Mouse (Mus musculus): ENCODE measurements around the gene Rtp2. TPM values are rescaled to one million over a fixed set of nuclear protein-coding genes. Genes with fewer than 3 reads are reported as not detected.

The Rtp2 gene
- polyA plus RNA-seq, 1 experiment from 2014 or later = not detected

DNA sequence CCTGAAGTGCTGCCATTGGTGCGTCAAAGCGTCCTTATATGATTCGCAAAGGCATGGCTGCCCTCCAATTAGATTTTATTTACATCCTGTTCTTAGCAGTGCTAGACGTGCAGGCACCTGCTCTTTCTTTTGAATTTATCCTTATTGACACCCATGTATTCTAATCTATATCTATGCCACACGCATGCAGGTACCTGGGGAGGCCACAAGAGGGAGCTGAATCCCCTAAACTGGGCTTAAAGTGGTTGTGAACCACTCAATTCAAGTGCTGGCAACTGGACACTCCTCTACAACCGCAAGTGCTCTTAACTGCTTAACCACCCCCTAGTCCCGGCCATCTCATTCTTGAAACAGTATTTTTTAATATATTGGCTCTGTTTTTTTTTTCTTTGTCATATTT, 35.1 kb upstream of the Rtp2 start:
- no peaks in the 10 kb centered on the region for H3K27me3 ChIP-seq (replicated peaks)
- peaks cover 4% of the 10 kb centered on the region; the same call in 1 of the 2 replicates for H3K36me3 ChIP-seq
- no peak overlapping the region for H3K4me2 ChIP-seq (replicated peaks)
- H3K9ac ChIP-seq = no peak overlapping the region
- no peak for ATAC-seq
- peaks cover 5% of the 10 kb centered on the region for H3K4me1 ChIP-seq (replicated peaks)
- H3K27ac ChIP-seq = no peak overlapping the region
- H3K4me3 ChIP-seq (replicated peaks) = no peak overlapping the region
- WGBS = 88% methylated on average over 7 of the region's 7 CpGs
- H3K9me3 ChIP-seq = no peaks in the 10 kb centered on the region

GRCm38 (mm10) chr16:23966066-23966465, 33.9 kb upstream of the Rtp2 start:
- Histone ChIP-seq H3K4me2 (replicated peaks) (no peak overlapping the region), H3K27ac (no peak overlapping the region), H3K27me3 (replicated peaks) (no peaks in the 10 kb centered on the region), H3K9ac (no peak overlapping the region), H3K36me3 (peaks cover 4% of the 10 kb centered on the region; the same call in 1 of the 2 replicates), H3K4me1 (replicated peaks) (no peaks in the 10 kb centered on the region; the same call in 1 of the 2 replicates), H3K9me3 (no peaks in the 10 kb centered on the region), H3K4me3 (replicated peaks) (no peak overlapping the region)
- WGBS = 89% methylated on average over 14 of the region's 14 CpGs
- no peak for ATAC-seq

GRCm38 (mm10) chr16:23964706-23965367, 32.6 kb upstream of the Rtp2 start:
- Histone ChIP-seq H3K27me3 (replicated peaks) (no peaks in the 10 kb centered on the region), H3K9me3 (no peaks in the 10 kb centered on the region), H3K36me3 (peaks cover 4% of the 10 kb centered on the region; the same call in 1 of the 2 replicates), H3K9ac (no peak overlapping the region), H3K4me3 (replicated peaks) (no peak overlapping the region), H3K27ac (no peak overlapping the region), H3K4me1 (replicated peaks) (no peaks in the 10 kb centered on the region; the same call in 1 of the 2 replicates), H3K4me2 (replicated peaks) (no peak overlapping the region)
- 85% methylated on average over 14 of the region's 14 CpGs for WGBS
- no peak for ATAC-seq

DNA sequence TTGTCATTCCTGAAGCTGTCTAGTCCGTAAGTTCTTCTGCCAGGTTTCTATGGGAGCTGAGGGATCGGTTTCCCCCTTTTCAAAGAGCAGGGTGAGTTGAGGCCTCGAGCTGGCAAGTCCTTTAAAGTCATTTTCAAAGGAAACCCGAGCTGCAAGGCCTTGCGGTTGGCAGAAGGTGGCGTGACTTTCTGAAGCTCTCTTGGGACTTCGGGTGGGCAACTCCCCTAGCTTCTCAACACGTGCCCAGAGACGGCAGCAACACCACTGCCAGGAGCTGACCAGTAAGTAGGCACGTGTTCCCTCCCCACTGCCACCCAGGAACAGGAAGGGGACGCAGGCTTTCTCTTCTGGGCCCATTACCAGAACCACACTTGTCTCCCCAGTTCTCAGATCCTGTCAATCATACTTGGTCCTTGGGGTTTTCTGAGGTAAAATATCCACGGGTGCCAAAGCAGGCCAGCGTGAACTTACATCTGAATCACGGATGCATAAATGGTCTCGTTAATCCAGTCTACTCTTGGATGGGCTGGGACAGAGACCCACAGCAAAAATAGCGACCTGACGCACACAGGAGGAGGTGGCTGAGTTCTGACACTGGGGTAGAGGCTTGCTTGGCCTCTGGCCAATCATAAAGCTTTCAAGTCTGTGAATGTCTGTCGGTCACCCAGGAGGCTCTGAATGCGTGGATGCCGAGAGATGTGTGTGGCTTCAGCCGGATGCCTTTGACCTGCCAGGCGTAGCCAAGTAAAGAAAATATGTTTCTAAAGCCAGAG, 31.9 kb upstream of the Rtp2 start:
- WGBS = 79% methylated on average over 22 of the region's 22 CpGs
- ATAC-seq = no peak
- Histone ChIP-seq H3K4me1 (replicated peaks) (no peaks in the 10 kb centered on the region), H3K4me3 (replicated peaks) (no peak overlapping the region), H3K9me3 (no peaks in the 10 kb centered on the region), H3K4me2 (replicated peaks) (no peak overlapping the region), H3K9ac (no peak overlapping the region), H3K27ac (no peak overlapping the region), H3K36me3 (peaks cover 4% of the 10 kb centered on the region; the same call in 1 of the 2 replicates), H3K27me3 (replicated peaks) (no peaks in the 10 kb centered on the region)

DNA sequence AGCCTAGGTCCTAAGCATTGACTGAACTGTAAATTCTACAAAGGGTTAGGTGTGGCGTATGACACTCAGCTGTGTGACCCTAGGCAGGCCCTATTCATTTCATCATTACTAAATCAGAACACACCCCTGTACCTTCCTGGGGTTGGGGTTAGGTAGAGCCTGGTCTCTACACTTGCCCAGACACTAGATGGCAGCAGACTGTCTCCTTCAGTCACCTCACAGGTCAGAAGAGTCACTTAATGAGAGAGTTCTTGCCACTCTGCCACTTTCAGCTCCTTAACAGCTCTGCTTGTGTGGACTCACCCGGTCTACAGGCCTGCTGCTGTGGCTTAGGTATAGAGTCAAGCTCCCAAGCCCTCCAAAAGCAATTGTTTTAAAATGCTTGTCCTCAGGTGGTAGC, 30.2 kb upstream of the Rtp2 start:
- 78% methylated on average over 2 of the region's 2 CpGs for WGBS
- Histone ChIP-seq H3K9me3 (no peaks in the 10 kb centered on the region), H3K4me1 (replicated peaks) (no peaks in the 10 kb centered on the region), H3K27ac (no peak overlapping the region), H3K36me3 (no peaks in the 10 kb centered on the region), H3K27me3 (replicated peaks) (no peaks in the 10 kb centered on the region), H3K9ac (no peak overlapping the region), H3K4me2 (replicated peaks) (no peak overlapping the region), H3K4me3 (replicated peaks) (no peak overlapping the region)
- ATAC-seq = 0 out of 2 replicates have a peak, but pooled peaks have one; percentile 23

- H3K27me3 ChIP-seq (replicated peaks) = no peaks in the 10 kb centered on the region
- no peak overlapping the region for H3K4me3 ChIP-seq (replicated peaks)
- no peak overlapping the region for H3K9ac ChIP-seq
- no peaks in the 10 kb centered on the region for H3K4me1 ChIP-seq (replicated peaks)
- H3K27ac ChIP-seq = no peak overlapping the region
- no peaks in the 10 kb centered on the region for H3K9me3 ChIP-seq
- no peaks in the 10 kb centered on the region for H3K36me3 ChIP-seq
- no peak for ATAC-seq
- H3K4me2 ChIP-seq (replicated peaks) = no peak overlapping the region
Measured at GRCm38 (mm10) chr16:23958938-23959337, 26.7 kb upstream of the Rtp2 start.

GRCm38 (mm10) chr16:23953959-23954260, 21.7 kb upstream of the Rtp2 start:
- Histone ChIP-seq H3K9me3 (no peaks in the 10 kb centered on the region), H3K4me1 (replicated peaks) (no peaks in the 10 kb centered on the region), H3K4me2 (replicated peaks) (no peak overlapping the region), H3K36me3 (no peaks in the 10 kb centered on the region), H3K27ac (no peak overlapping the region), H3K27me3 (replicated peaks) (no peaks in the 10 kb centered on the region), H3K9ac (no peak overlapping the region), H3K4me3 (replicated peaks) (no peak overlapping the region)
- WGBS = 9% methylated on average over 1 of the region's 1 CpGs
- ATAC-seq = no peak

GRCm38 (mm10) chr16:23953189-23953958, 21.2 kb upstream of the Rtp2 start:
- no peak overlapping the region for H3K4me3 ChIP-seq (replicated peaks)
- H3K27me3 ChIP-seq (replicated peaks) = no peaks in the 10 kb centered on the region
- H3K4me1 ChIP-seq (replicated peaks) = no peaks in the 10 kb centered on the region
- H3K9me3 ChIP-seq = no peaks in the 10 kb centered on the region
- no peak for ATAC-seq
- WGBS = 50% methylated on average over 11 of the region's 11 CpGs
- no peaks in the 10 kb centered on the region for H3K36me3 ChIP-seq
- no peak overlapping the region for H3K9ac ChIP-seq
- H3K4me2 ChIP-seq (replicated peaks) = no peak overlapping the region
- no peak overlapping the region for H3K27ac ChIP-seq

- Histone ChIP-seq H3K9ac (no peak overlapping the region), H3K4me1 (replicated peaks) (no peaks in the 10 kb centered on the region), H3K4me2 (replicated peaks) (no peak overlapping the region), H3K27me3 (replicated peaks) (no peaks in the 10 kb centered on the region), H3K9me3 (no peaks in the 10 kb centered on the region), H3K36me3 (no peaks in the 10 kb centered on the region), H3K4me3 (replicated peaks) (no peak overlapping the region), H3K27ac (no peak overlapping the region)
- ATAC-seq = no peak
- 81% methylated on average over 4 of the region's 4 CpGs for WGBS
Measured at GRCm38 (mm10) chr16:23952101-23952727, 20.0 kb upstream of the Rtp2 start.

DNA sequence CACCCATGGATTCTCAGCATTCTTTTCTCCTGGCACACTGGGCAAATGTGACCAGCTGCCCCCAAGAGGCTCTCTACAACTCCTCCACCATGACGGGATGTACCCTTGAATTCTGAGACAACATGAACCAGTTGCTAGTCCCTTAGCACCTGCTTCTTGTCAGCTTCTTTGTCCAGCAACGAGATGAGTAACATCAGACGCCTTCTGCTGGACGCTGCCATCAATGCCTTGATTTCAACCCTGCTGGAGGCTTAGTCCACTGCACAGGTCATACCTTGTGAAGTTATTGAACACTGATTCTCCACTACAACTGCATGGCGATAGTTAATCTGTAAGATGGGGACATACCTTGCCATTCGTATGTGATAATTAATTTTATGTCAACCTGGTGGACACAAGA, 15.5 kb upstream of the Rtp2 start:
- ATAC-seq = no peak
- 88% methylated on average over 6 of the region's 6 CpGs for WGBS
- Histone ChIP-seq H3K9ac (no peak overlapping the region), H3K9me3 (no peaks in the 10 kb centered on the region), H3K4me3 (replicated peaks) (no peak overlapping the region), H3K27me3 (replicated peaks) (no peaks in the 10 kb centered on the region), H3K36me3 (no peaks in the 10 kb centered on the region), H3K27ac (no peak overlapping the region), H3K4me1 (replicated peaks) (no peaks in the 10 kb centered on the region), H3K4me2 (replicated peaks) (no peak overlapping the region)

DNA sequence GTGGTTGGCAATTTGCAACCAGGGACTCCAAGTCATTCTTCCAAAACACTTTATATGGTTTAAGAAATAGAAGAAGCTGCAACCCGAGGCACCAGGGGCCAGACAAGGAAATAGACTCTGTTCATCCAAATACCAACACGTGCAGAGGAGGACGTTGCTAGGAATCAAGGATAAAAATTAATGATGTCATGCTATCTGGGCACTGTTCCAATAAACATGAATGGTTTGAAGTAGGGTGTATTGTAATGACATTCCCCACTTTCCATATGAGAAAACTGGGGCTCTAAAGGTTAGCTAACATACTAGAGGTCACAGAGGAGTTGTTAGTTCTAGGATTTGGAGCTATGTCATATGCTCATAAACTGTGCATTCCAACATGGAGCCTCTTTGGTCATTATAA, 12.6 kb upstream of the Rtp2 start:
- Histone ChIP-seq H3K27me3 (replicated peaks) (no peaks in the 10 kb centered on the region), H3K36me3 (no peaks in the 10 kb centered on the region), H3K9me3 (no peaks in the 10 kb centered on the region), H3K9ac (no peak overlapping the region), H3K4me3 (replicated peaks) (no peak overlapping the region), H3K4me2 (replicated peaks) (no peak overlapping the region), H3K27ac (no peak overlapping the region), H3K4me1 (replicated peaks) (no peaks in the 10 kb centered on the region)
- ATAC-seq = no peak
- WGBS = 31% methylated on average over 3 of the region's 3 CpGs

GRCm38 (mm10) chr16:23934397-23934796, 2.2 kb upstream of the Rtp2 start:
- H3K4me3 ChIP-seq (replicated peaks) = no peak overlapping the region
- WGBS = 44% methylated on average over 2 of the region's 2 CpGs
- H3K27ac ChIP-seq = no peak overlapping the region
- H3K9me3 ChIP-seq = no peaks in the 10 kb centered on the region
- no peak overlapping the region for H3K4me2 ChIP-seq (replicated peaks)
- no peaks in the 10 kb centered on the region for H3K27me3 ChIP-seq (replicated peaks)
- no peaks in the 10 kb centered on the region for H3K4me1 ChIP-seq (replicated peaks)
- no peak overlapping the region for H3K9ac ChIP-seq
- no peaks in the 10 kb centered on the region for H3K36me3 ChIP-seq
- ATAC-seq = no peak
